Mouse (Mus musculus) hindbrain, embryonic 11.5 days (tissue): ENCODE results near the gene Rtbdn. TPM values are rescaled to one million over a fixed set of nuclear protein-coding genes. Genes with fewer than 3 reads are reported as not detected.

Experiments
- ATAC-seq: fragments of 200-750 bp; cut with Nextera tagmentation; 2 replicates; pipeline ENCODE4 v1.8.0; 2017; ENCODE audit warnings: mild to moderate bottlenecking, moderate TSS enrichment, moderate library complexity; ENCODE audit not compliant: low FRiP score
- DNase-seq: peaks from one replicate; pipeline ENCODE4 v3.0.0-alpha.2; 2015; ENCODE audit warnings: low spot score
- H3K27ac ChIP-seq: fragments of 300-500 bp; sonication (generic); 2 replicates; pipeline ENCODE4 v1.5.1; 2014; ENCODE audit warnings: mild to moderate bottlenecking, low read depth, low read length
- H3K27me3 ChIP-seq: fragments of 300-500 bp; sonication (generic); 2 replicates; pipeline ENCODE4 v1.6.1; 2014; ENCODE audit warnings: mild to moderate bottlenecking, low read length, moderate library complexity, mixed read lengths; ENCODE audit not compliant: control insufficient read depth, insufficient read depth
- H3K36me3 ChIP-seq: fragments of 300-500 bp; sonication (generic); 2 replicates; pipeline ENCODE4 v1.6.1; 2014; ENCODE audit warnings: mild to moderate bottlenecking, low read length, moderate library complexity, mixed read lengths; ENCODE audit not compliant: control insufficient read depth, insufficient read depth
- H3K4me1 ChIP-seq: fragments of 300-500 bp; sonication (generic); replicated peaks from 2 replicates; pipeline ENCODE4 v1.6.1; 2014; ENCODE audit warnings: low read length, mixed read lengths; ENCODE audit not compliant: control insufficient read depth, insufficient read depth
- H3K4me2 ChIP-seq: fragments of 300-500 bp; sonication (generic); replicated peaks from 2 replicates; pipeline ENCODE4 v1.6.1; 2014; ENCODE audit warnings: mild to moderate bottlenecking, low read depth, low read length
- H3K4me3 ChIP-seq: fragments of 300-500 bp; sonication (generic); 2 replicates; pipeline ENCODE4 v1.5.1; 2014; ENCODE audit warnings: low read depth, low read length
- H3K9ac ChIP-seq: fragments of 300-500 bp; sonication (generic); 2 replicates; pipeline ENCODE4 v1.6.1; 2014; ENCODE audit warnings: low read depth, low read length
- H3K9me3 ChIP-seq: fragments of 300-500 bp; sonication (generic); 2 replicates; pipeline ENCODE4 v1.6.1; 2016; ENCODE audit warnings: low read length; ENCODE audit not compliant: control insufficient read depth
- WGBS: fragments of 180-500 bp; shearing (Covaris S2); extraction: QIAGEN DNeasy Blood & Tissue Kit; methylation state at CpG from one replicate; pipeline ENCODE4 v1.1.7; 2014; 5-methylcytosine and 5-hydroxymethylcytosine counted together
- polyA plus RNA-seq: library from polyadenylated mRNA; unstranded; fragments of >200 nt; fragmentation: Nextera tagmentation; extraction: Ambion mirVana; gene quantifications from 2 replicates; pipeline ENCODE4 v1.2.1, GENCODE M21; 2014

Gene Rtbdn
- 0.14 TPM in 1 of 2 replicates, not detected in the other for polyA plus RNA-seq

DNA sequence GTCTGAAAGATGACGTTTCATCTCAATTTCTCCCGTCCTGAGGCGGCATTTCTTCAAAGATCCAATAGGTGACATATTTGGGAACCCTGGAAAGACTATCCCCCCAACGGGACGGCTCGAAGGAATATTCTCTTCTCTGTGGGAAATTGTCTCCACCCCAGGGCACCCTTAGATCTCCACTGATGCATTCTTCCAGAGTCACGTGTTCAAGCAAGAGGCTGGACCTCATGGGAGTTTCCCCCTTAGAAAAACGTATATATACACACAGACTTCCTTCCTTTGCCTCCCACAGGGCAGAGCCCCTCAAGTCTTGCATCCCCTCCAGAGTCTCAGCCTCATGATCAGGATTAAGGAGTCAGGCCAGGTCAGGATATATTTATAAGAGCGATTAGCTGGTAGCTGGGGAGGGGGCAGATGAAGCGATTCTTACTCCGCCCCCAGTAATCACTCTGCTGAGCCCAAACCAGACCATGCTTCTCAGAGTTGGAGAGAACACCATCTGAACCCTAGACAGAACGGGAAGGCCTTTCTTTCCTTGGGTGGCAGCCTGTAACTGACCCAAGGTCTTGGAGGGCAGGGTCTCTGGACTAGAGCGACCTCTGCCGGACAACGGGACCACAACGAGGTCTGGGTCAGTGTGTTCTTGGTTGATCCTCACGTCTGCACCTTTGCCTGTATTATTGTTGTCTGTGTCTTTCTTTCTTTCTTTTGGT lies at the start of gene Rtbdn:
Gene Rtbdn, plus strand, starts transcription at position 464 of the 713 bp plus-strand sequence.
- DNase-seq = peak; percentile 68
- Histone ChIP-seq H3K36me3 (no peaks in the 10 kb centered on the region), H3K4me2 (peak within 1 kb of the TSS; percentile 91), H3K9me3 (no peaks in the 10 kb centered on the region), H3K27me3 (peaks cover 47% of the 10 kb centered on the region), H3K9ac (peak within 1 kb of the TSS; percentile 59), H3K27ac (0 out of 2 replicates have a peak within 1 kb of the TSS, but pooled peaks have one; percentile 42), H3K4me3 (peak within 1 kb of the TSS; percentile 59), H3K4me1 (peaks cover 5% of the 10 kb centered on the region; the same call in 1 of the 2 replicates)
- WGBS = 6% methylated on average over 17 of the region's 17 CpGs
- ATAC-seq = no peak

DNA sequence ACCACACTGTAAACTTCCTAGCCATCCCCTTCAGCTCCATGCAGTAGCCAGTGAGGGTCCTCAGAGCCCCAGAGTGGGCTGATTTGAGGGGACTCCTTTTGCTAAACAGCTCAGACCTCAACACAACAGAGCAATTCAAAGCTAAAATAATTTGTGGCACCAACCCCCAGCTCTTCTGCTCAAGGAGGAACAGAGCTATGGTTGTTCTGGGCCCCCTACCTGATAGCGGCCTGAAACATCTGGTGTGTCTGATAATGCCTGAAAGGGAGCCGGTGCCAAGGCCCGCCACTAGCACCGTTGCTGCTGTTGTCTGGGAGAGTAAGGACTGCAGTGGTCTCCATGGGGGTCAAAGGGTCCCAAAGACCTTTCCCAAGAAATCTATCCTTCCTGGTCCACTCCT lies 45.7 kb upstream of the Rtbdn start:
- no peaks in the 10 kb centered on the region for H3K9me3 ChIP-seq
- H3K27me3 ChIP-seq = peaks cover 6% of the 10 kb centered on the region
- 65% methylated on average over 4 of the region's 4 CpGs for WGBS
- DNase-seq = no peak
- no peaks in the 10 kb centered on the region for H3K36me3 ChIP-seq
- no peak overlapping the region for H3K4me2 ChIP-seq
- no peak overlapping the region for H3K4me3 ChIP-seq
- H3K4me1 ChIP-seq = 0 out of 2 replicates have a peak, but pooled peaks cover 2% of the 10 kb centered on the region
- H3K27ac ChIP-seq = no peak overlapping the region
- H3K9ac ChIP-seq = no peak overlapping the region
- no peak for ATAC-seq

DNA sequence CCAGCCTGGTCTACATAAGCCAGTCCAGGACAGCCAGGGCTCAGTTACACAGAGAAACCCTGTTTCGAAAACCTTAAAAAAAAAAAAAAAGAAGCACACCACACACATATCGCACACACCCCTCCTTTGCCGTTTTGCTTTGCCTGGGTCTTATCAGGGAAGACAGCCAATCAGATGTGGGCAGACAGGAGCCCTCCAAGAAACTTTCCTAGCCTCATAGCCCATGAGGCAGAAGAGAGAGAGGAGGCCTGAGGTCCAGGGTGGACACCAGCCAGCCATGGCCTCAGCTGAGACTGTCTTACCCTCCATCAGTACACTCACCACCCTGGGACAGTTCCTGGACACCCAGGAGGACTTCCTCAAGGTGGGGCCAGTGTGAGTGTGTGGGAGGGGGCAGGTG lies 45.0 kb upstream of the Rtbdn start, which contains the start of gene Klf1:
Gene Klf1, plus strand, starts transcription at position 177 of the 400 bp plus-strand sequence.
- Histone ChIP-seq H3K27ac (0 out of 2 replicates have a peak within 1 kb of the TSS, but pooled peaks have one; percentile 30), H3K36me3 (no peaks in the 10 kb centered on the region), H3K27me3 (peaks cover 6% of the 10 kb centered on the region), H3K4me3 (peak within 1 kb of the TSS; percentile 52), H3K4me2 (peak within 1 kb of the TSS; percentile 94), H3K9me3 (no peaks in the 10 kb centered on the region), H3K4me1 (0 out of 2 replicates have a peak, but pooled peaks cover 2% of the 10 kb centered on the region), H3K9ac (peak within 1 kb of the TSS; percentile 68)
- ATAC-seq (no peak), DNase-seq (no peak)
- 75% methylated on average over 3 of the region's 3 CpGs for WGBS

GRCm38 (mm10) chr8:84902367-84902919 lies 44.3 kb upstream of the Rtbdn start:
- Histone ChIP-seq H3K27me3 (peaks cover 6% of the 10 kb centered on the region), H3K9ac (peak overlapping the region; percentile 68), H3K27ac (0 out of 2 replicates have a peak overlapping the region, but pooled peaks have one; percentile 30), H3K36me3 (no peaks in the 10 kb centered on the region), H3K4me2 (peak overlapping the region; percentile 94), H3K9me3 (no peaks in the 10 kb centered on the region), H3K4me1 (0 out of 2 replicates have a peak, but pooled peaks cover 2% of the 10 kb centered on the region), H3K4me3 (peak overlapping the region; percentile 52)
- DNase-seq (no peak), ATAC-seq (peak; percentile 39; the same call in 1 of the 2 replicates)
- WGBS = 4% methylated on average over 24 of the region's 24 CpGs

GRCm38 (mm10) chr8:84902920-84903661 lies 43.7 kb upstream of the Rtbdn start:
- no peaks in the 10 kb centered on the region for H3K9me3 ChIP-seq
- H3K27me3 ChIP-seq = peaks cover 6% of the 10 kb centered on the region
- under 1% methylated on average over 67 of the region's 68 CpGs for WGBS
- H3K9ac ChIP-seq = peak overlapping the region; percentile 68
- ATAC-seq (peak; percentile 88), DNase-seq (peak; percentile 93)
- 0 out of 2 replicates have a peak overlapping the region, but pooled peaks have one; percentile 30 for H3K27ac ChIP-seq
- 0 out of 2 replicates have a peak, but pooled peaks cover 2% of the 10 kb centered on the region for H3K4me1 ChIP-seq
- H3K4me2 ChIP-seq = peak overlapping the region; percentile 94
- peak overlapping the region; percentile 52 for H3K4me3 ChIP-seq
- no peaks in the 10 kb centered on the region for H3K36me3 ChIP-seq

DNA sequence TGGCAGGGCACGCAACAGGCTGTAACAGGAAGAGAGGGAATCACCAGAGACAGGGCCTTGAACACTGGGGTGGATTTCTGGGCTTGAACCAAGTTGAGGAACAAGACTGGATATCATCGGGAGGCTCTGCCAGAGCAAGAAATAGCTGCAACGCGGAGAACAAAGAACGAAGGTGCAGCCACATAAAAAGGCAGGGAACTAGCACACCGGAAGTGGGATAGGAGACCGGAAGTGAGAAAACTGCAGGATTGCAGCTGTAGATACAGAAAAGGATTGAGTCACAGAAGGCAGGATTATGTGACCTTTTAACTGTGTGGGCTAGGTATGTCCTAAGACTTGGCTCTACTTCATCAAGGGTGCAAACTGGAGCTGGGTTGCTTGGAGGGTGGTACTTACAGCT lies 42.4 kb upstream of the Rtbdn start:
- Histone ChIP-seq H3K27me3 (peaks cover 10% of the 10 kb centered on the region), H3K36me3 (no peaks in the 10 kb centered on the region), H3K9ac (no peak overlapping the region), H3K4me1 (0 out of 2 replicates have a peak, but pooled peaks cover 5% of the 10 kb centered on the region), H3K9me3 (no peaks in the 10 kb centered on the region), H3K4me3 (no peak overlapping the region), H3K4me2 (no peak overlapping the region), H3K27ac (no peak overlapping the region)
- DNase-seq (no peak), ATAC-seq (no peak)
- 94% methylated on average over 7 of the region's 7 CpGs for WGBS

- Histone ChIP-seq H3K9me3 (no peaks in the 10 kb centered on the region), H3K27me3 (peaks cover 25% of the 10 kb centered on the region), H3K9ac (no peak overlapping the region), H3K27ac (no peak overlapping the region), H3K4me2 (no peak overlapping the region), H3K4me1 (0 out of 2 replicates have a peak, but pooled peaks cover 5% of the 10 kb centered on the region), H3K36me3 (no peaks in the 10 kb centered on the region), H3K4me3 (no peak overlapping the region)
- DNase-seq (no peak), ATAC-seq (no peak)
- 93% methylated on average over 9 of the region's 9 CpGs for WGBS
These were observed 39.8 kb upstream of the Rtbdn start for GRCm38 (mm10) chr8:84907037-84907436.

DNA sequence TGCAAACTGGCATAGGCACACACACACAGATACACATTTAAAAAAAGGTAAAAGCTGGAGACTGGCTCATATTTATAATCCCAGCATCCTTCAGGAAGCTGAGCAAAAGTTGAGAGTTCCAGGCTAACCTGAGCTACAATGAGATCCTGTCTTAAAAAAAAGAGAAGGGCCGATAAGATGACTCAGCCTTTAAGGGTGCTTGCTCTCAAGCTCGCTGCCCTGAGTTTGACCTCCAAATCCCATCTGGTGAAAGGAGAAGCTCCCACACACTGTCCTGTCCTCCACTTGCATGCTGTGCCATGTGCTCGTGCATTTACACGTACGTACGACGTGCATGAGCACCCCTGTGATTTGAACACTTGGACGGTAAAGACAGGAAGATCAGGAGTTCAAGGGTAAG lies 39.3 kb upstream of the Rtbdn start:
- ATAC-seq (no peak), DNase-seq (no peak)
- Histone ChIP-seq H3K9me3 (no peaks in the 10 kb centered on the region), H3K36me3 (no peaks in the 10 kb centered on the region), H3K4me3 (no peak overlapping the region), H3K4me1 (0 out of 2 replicates have a peak, but pooled peaks cover 5% of the 10 kb centered on the region), H3K27ac (no peak overlapping the region), H3K27me3 (peaks cover 29% of the 10 kb centered on the region), H3K9ac (no peak overlapping the region), H3K4me2 (no peak overlapping the region)
- WGBS = 80% methylated on average over 8 of the region's 8 CpGs
